Mouse (Mus musculus) lung, postnatal 0 days (tissue): ENCODE data around the gene Hyal2. TPM values are rescaled to one million over a fixed set of nuclear protein-coding genes. Genes with fewer than 3 reads are reported as not detected.

Experiments used
- ATAC-seq: fragments of 200-750 bp; cut with Nextera tagmentation; 2 replicates; pipeline ENCODE4 v1.8.0; 2017; ENCODE audit warnings: moderate library complexity
- DNase-seq: peaks from one replicate; pipeline ENCODE4 v3.0.0-alpha.2; 2016; ENCODE audit warnings: low spot score
- H3K27ac ChIP-seq: fragments of 300-500 bp; sonication (generic); 2 replicates; pipeline ENCODE4 v1.5.1; 2014; ENCODE audit warnings: antibody characterized with exemption, mild to moderate bottlenecking, low read length, mixed read lengths
- H3K27me3 ChIP-seq: fragments of 300-500 bp; sonication (generic); replicated peaks from 2 replicates; pipeline ENCODE4 v1.6.1; 2014; ENCODE audit warnings: low read length, mixed read lengths; ENCODE audit not compliant: insufficient read depth
- H3K36me3 ChIP-seq: fragments of 300-500 bp; sonication (generic); 2 replicates; pipeline ENCODE4 v1.6.1; 2014; ENCODE audit warnings: low read length, mixed read lengths; ENCODE audit not compliant: insufficient read depth
- H3K4me1 ChIP-seq: fragments of 300-500 bp; sonication (generic); 2 replicates; pipeline ENCODE4 v1.6.1; 2014; ENCODE audit warnings: antibody characterized with exemption, low read depth, low read length, mixed read lengths; ENCODE audit not compliant: insufficient read depth
- H3K4me2 ChIP-seq: fragments of 300-500 bp; sonication (generic); replicated peaks from 2 replicates; pipeline ENCODE4 v1.6.1; 2014; ENCODE audit warnings: low read depth, mild to moderate bottlenecking, low read length, moderate library complexity, mixed read lengths
- H3K4me3 ChIP-seq: fragments of 300-500 bp; sonication (generic); 2 replicates; pipeline ENCODE4 v1.5.1; 2014; ENCODE audit warnings: low read depth, low read length
- H3K9ac ChIP-seq: fragments of 300-500 bp; sonication (generic); replicated peaks from 2 replicates; pipeline ENCODE4 v1.6.1; 2014; ENCODE audit warnings: low read depth, mild to moderate bottlenecking
- H3K9me3 ChIP-seq: fragments of 300-500 bp; sonication (generic); 2 replicates; pipeline ENCODE4 v1.6.1; 2016; ENCODE audit warnings: low read length, mixed read lengths
- CTCF ChIP-seq: IDR thresholded peaks from 2 replicates; pipeline ENCODE4 v1.5.1; 2016; ENCODE audit warnings: antibody characterized with exemption, mild to moderate bottlenecking
- EP300 ChIP-seq: IDR thresholded peaks from 2 replicates; pipeline ENCODE4 v1.6.1; 2016; ENCODE audit warnings: antibody characterized with exemption, mild to moderate bottlenecking, control low read depth
- WGBS: fragments of 180-500 bp; shearing (Covaris S2); extraction: QIAGEN DNeasy Blood & Tissue Kit; methylation state at CpG from one replicate; pipeline ENCODE4 v1.1.7; 2014; 5-methylcytosine and 5-hydroxymethylcytosine counted together
- polyA plus RNA-seq: library from polyadenylated mRNA; unstranded; fragments of >200 nt; fragmentation: Nextera tagmentation; extraction: Ambion mirVana; gene quantifications from 2 replicates; pipeline ENCODE4 v1.2.1, GENCODE M21; 2015

The Hyal2 gene
- polyA plus RNA-seq, 1 experiment from 2014 or later: 103 TPM

GRCm38 (mm10) chr9:107618778-107619545 is 51.2 kb downstream of the Hyal2 start:
- Histone ChIP-seq H3K4me3 (no peak overlapping the region), H3K9me3 (no peaks in the 10 kb centered on the region), H3K36me3 (peaks cover 48% of the 10 kb centered on the region), H3K9ac (no peak overlapping the region), H3K27ac (peak overlapping the region; percentile 86), H3K4me1 (peaks cover 19% of the 10 kb centered on the region; the same call in 1 of the 2 replicates), H3K27me3 (no peaks in the 10 kb centered on the region), H3K4me2 (no peak overlapping the region)
- peak; percentile 88 for ATAC-seq
- TF ChIP-seq EP300 (peak; percentile 71), CTCF (no peak)
- DNase-seq: peak; percentile 90
- 9% methylated on average over 13 of the region's 13 CpGs for WGBS

- peaks cover 19% of the 10 kb centered on the region; the same call in 1 of the 2 replicates for H3K4me1 ChIP-seq
- no peaks in the 10 kb centered on the region for H3K27me3 ChIP-seq
- no peak for DNase-seq
- no peak overlapping the region for H3K4me3 ChIP-seq
- H3K36me3 ChIP-seq: peaks cover 47% of the 10 kb centered on the region
- WGBS: 37% methylated on average over 13 of the region's 13 CpGs
- H3K9ac ChIP-seq: no peak overlapping the region
- no peaks in the 10 kb centered on the region for H3K9me3 ChIP-seq
- peak overlapping the region; percentile 86 for H3K27ac ChIP-seq
- peak; percentile 13 for ATAC-seq
- no peak overlapping the region for H3K4me2 ChIP-seq
- TF ChIP-seq CTCF (no peak), EP300 (no peak)
These were observed 51.8 kb downstream of the Hyal2 start for GRCm38 (mm10) chr9:107619546-107619879.

- Histone ChIP-seq H3K36me3 (peaks cover 37% of the 10 kb centered on the region), H3K4me1 (peaks cover 19% of the 10 kb centered on the region; the same call in 1 of the 2 replicates)
These were observed 53.2 kb downstream of the Hyal2 start for GRCm38 (mm10) chr9:107620954-107621353.

More at GRCm38 (mm10) chr9:107620954-107621353, 53.2 kb downstream of the Hyal2 start:
- H3K9ac ChIP-seq: no peak overlapping the region
- TF ChIP-seq CTCF (no peak), EP300 (no peak)
- H3K4me3 ChIP-seq: no peak overlapping the region
- H3K27ac ChIP-seq: no peak overlapping the region
- DNase-seq: peak; percentile 43
- no peaks in the 10 kb centered on the region for H3K9me3 ChIP-seq
- H3K27me3 ChIP-seq: no peaks in the 10 kb centered on the region
- no peak for ATAC-seq
- no peak overlapping the region for H3K4me2 ChIP-seq

Other genes with a start within 250 kb of the Hyal2 start
- 5.9 and 8.3 TPM in 2 replicates for gene Hemk1, start 229.6 kb upstream of the Hyal2 start, polyA plus RNA-seq
- 0.23 and 0.36 TPM in 2 replicates for gene 6430571L13Rik, start 227.3 kb upstream of the Hyal2 start, polyA plus RNA-seq
- 0.04 TPM in 1 of 2 replicates, not detected in the other for gene Cacna2d2, start 168.3 kb upstream of the Hyal2 start, polyA plus RNA-seq
- gene Tmem115, start 34.0 kb upstream of the Hyal2 start, polyA plus RNA-seq: 48.4 and 48.5 TPM in 2 replicates
- gene Cyb561d2, start 25.8 kb upstream of the Hyal2 start, polyA plus RNA-seq: 29.7 and 34.7 TPM in 2 replicates
- gene Nprl2, start 25.7 kb upstream of the Hyal2 start, polyA plus RNA-seq: 24.7 and 28.0 TPM in 2 replicates
- 9.1 and 10.7 TPM in 2 replicates for gene Zmynd10, start 20.6 kb upstream of the Hyal2 start, polyA plus RNA-seq
- gene Rassf1, start 16.4 kb upstream of the Hyal2 start, polyA plus RNA-seq: 86.1 and 97.7 TPM in 2 replicates
- 38.1 and 41.5 TPM in 2 replicates for gene Tusc2, start 4.7 kb upstream of the Hyal2 start, polyA plus RNA-seq
- gene Hyal1, start 9.0 kb downstream of the Hyal2 start, polyA plus RNA-seq: 9.7 and 11.0 TPM in 2 replicates
- 17.9 and 22.0 TPM in 2 replicates for gene Naa80, start 10.9 kb downstream of the Hyal2 start, polyA plus RNA-seq
- gene Hyal3, start 12.9 kb downstream of the Hyal2 start, polyA plus RNA-seq: 1.7 and 2.2 TPM in 2 replicates
- gene Ifrd2, start 19.7 kb downstream of the Hyal2 start, polyA plus RNA-seq: 22.4 and 24.1 TPM in 2 replicates
- 31.9 and 34.3 TPM in 2 replicates for gene Sema3b, start 41.3 kb downstream of the Hyal2 start, polyA plus RNA-seq
- 414 and 417 TPM in 2 replicates for gene Gnai2, start 67.4 kb downstream of the Hyal2 start, polyA plus RNA-seq
- 0.51 and 0.81 TPM in 2 replicates for gene Slc38a3, start 101.6 kb downstream of the Hyal2 start, polyA plus RNA-seq
- gene Gnat1, start 111.8 kb downstream of the Hyal2 start, polyA plus RNA-seq: 0.23 and 0.30 TPM in 2 replicates
- gene Sema3f, start 142.5 kb downstream of the Hyal2 start, polyA plus RNA-seq: 23.4 and 24.9 TPM in 2 replicates
- gene Rbm5, start 203.1 kb downstream of the Hyal2 start, polyA plus RNA-seq: 119 and 128 TPM in 2 replicates